Mouse (Mus musculus) Patski (cell line): ENCODE results near the gene Cysltr2. TPM values are rescaled to one million over a fixed set of nuclear protein-coding genes. Genes with fewer than 3 reads are reported as not detected.

Experiments used
- ATAC-seq: fragments of 100-300 bp; one replicate; pipeline ENCODE4 v1.8.0; 2021
- CTCF ChIA-PET: fragments of 350-600 bp; sonication (Branson Sonifier 250); formaldehyde crosslinking; loops from one replicate; lab custom pipeline; 2022; ENCODE audit warnings: inconsistent platforms; lab: Charles Lee
- POLR2A ChIA-PET: fragments of 350-600 bp; sonication (Branson Sonifier 250); formaldehyde crosslinking; loops from one replicate; lab custom pipeline; 2022; ENCODE audit warnings: antibody characterized with exemption, inconsistent platforms; lab: Charles Lee
- DNase-seq: peaks from one replicate; pipeline ENCODE4 v3.0.0-alpha.2; 2011; ENCODE audit warnings: low read depth, low spot score
- H3K27me3 ChIP-seq: fragments of 371-371 bp; one replicate; pipeline ENCODE4 v1.5.1; 2021
- CTCF ChIP-seq: fragments of 100-300 bp; IDR thresholded peaks from one replicate; pipeline ENCODE4 v1.5.1; 2021
- in situ Hi-C: fragments of 300-500 bp; cut with MboI; formaldehyde crosslinking; loops from 3 replicates; pipeline ENCODE4 v1.11.1; 2018; ENCODE audit warnings: low pct_unique_long_range_greater_than_20kb, mixed read lengths
- polyA plus RNA-seq: library from polyadenylated mRNA; unstranded; gene quantifications from one replicate; pipeline ENCODE4 v1.2.3, GENCODE M21; 2021

The Cysltr2 gene
- polyA plus RNA-seq = not detected

DNA sequence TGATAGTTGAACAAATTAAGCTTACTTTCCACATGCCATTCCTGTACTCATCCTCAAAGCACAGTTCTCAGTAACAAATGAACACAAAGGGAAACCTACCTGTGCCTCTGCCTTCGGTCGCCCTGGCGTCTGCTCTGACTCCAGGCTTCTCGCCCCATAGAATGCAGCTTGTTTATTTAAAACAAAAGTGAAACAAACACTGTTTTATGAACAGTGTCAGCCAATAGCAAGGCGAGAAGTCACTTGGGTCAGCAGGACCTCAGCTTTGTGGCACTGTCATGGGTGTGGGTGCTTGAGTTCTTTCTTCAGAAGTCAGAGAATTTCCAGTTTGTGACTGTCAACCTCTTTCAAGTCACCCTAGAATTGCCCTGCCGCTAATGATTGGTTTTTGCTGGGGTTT lies at the start of gene Cysltr2:
Cysltr2 (minus strand) TSS at position 178 of the 400 bp plus-strand sequence.
- POLR2A ChIA-PET = interaction anchor here (0.6 kb wide), 1 partner anchor 18 kb away, joined by 3 read pairs; no protein-coding TSS in a partner anchor
- no peak for DNase-seq
- in situ Hi-C loops = no loop called here
- ATAC-seq = no peak
- TF ChIP-seq CTCF = no peak
- CTCF ChIA-PET = interaction anchor here (1.2 to 1.8 kb wide), 2 partner anchors 10 to 15 kb away, joined by 3 to 6 read pairs; no protein-coding TSS in a partner anchor
- H3K27me3 ChIP-seq = no peaks in the 10 kb centered on the region

DNA sequence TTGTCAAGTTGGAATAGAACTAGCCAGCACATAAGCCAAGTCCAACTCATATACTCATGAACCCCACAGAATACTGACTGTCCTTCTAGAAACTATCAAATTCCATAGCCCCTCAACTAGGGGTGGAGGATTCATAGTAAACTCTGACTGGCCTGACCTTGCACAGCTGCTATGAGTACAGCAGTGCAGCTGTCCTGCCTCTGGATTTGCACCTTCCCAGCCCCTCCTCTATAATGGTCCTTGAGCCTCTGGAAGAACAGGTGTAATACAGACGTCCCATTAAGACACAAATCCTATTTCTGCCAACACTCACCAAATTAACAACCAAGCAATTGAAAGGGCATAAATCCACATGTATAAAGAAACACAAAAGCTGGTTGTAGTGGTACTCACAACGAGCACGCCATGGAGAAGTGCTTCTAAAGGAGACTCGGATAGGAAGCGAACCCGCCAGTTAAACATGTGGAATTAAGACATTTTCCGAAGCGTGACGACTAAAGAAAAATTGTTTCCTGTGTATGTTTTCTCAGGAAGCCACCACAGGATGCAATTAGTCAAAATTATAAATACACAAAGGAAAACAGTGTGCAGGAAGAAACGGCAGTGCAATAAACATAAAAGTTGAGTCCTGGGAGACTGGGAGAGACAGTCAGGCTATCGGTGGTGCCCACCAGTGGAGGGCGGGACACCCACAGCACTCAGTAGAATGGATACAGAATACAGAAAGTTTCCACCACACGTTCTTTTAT lies 46.1 kb upstream of the Cysltr2 start:
- TF ChIP-seq CTCF = no peak
- ChIA-PET CTCF (no interaction called here), POLR2A (no interaction called here)
- ATAC-seq (no peak), DNase-seq (no peak)
- H3K27me3 ChIP-seq = peaks cover 6% of the 10 kb centered on the region
- in situ Hi-C loops = loop anchor here (10.0 kb wide), 1 partner anchor 710 kb away; no protein-coding TSS in a partner anchor

DNA sequence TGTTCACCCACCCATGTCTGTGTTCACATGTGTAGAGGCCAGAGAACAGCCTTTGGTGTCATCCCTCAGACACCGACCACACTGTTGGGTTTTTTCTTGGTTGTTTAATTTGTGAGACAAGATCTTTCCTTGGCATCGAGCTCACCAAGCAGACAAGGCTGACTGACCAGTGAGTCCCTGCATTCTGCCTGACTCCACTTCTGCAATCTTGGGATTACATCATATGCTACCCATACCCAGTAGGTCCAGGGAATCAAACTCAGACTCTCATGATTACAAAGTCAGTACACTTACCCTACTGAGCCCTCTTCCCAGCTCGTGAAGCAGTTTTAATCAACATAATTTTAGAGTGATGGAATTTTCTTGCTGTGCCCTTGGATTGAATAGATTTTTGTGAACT lies 44.0 kb upstream of the Cysltr2 start:
- CTCF ChIA-PET = interaction anchor here (1.1 kb wide), 1 partner anchor 210 kb away, joined by 4 read pairs; no protein-coding TSS in a partner anchor

DNA sequence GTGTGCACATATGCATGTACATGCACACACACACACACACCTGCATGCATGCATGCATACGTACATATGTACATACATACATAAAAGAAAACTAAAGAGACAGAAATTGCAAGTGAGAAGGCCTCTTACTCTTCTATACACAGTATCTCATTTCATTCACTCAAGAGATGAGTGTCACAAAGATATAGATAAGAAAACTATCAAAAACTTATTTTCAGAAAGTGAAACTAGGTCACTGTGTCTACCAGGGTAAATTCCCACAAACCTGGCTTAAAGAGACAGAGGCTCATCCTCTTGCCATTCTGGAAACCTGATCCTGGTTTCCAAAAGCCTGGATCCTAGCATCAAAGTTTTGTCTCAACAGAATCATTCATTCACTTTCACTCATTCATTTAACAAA lies 39.3 kb upstream of the Cysltr2 start:
- TF ChIP-seq CTCF = no peak
- ChIA-PET CTCF (interaction anchor here (1.3 to 1.5 kb wide), 2 partner anchors 9 to 22 kb away, joined by 4 to 5 read pairs; no protein-coding TSS in a partner anchor), POLR2A (no interaction called here)
- ATAC-seq (no peak), DNase-seq (no peak)
- H3K27me3 ChIP-seq = peaks cover 21% of the 10 kb centered on the region
- in situ Hi-C loops = no loop called here

More for the DNA sequence above, 44.0 kb upstream of the Cysltr2 start:
- POLR2A ChIA-PET = no interaction called here
- no peak for TF ChIP-seq CTCF
- ATAC-seq (no peak), DNase-seq (no peak)
- peaks cover 9% of the 10 kb centered on the region for H3K27me3 ChIP-seq
- in situ Hi-C loops = loop anchor here (10.0 kb wide), 1 partner anchor 708 kb away; no protein-coding TSS in a partner anchor

DNA sequence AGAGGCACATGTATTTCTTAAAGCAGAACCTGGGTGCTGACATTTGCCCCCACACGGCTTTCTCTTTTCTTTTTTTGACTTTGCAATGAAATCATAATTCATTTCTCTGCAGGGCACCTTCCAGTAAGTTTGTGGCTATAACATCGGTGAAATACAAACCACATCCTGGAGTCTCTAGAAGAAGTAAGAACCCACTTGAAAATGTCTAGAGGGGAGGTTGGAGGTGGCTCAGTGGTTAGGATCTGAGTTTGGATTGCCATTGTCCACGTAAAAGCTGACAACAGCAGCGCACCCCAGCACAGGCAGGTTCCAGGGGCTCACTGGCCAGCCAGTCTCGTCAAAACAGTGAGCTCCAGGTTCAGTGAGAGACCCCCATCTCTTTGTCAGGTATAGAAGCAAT lies 38.8 kb upstream of the Cysltr2 start:
- in situ Hi-C loops = no loop called here
- ChIA-PET POLR2A (no interaction called here), CTCF (no interaction called here)
- no peak for DNase-seq
- TF ChIP-seq CTCF = no peak
- H3K27me3 ChIP-seq = peaks cover 26% of the 10 kb centered on the region
- ATAC-seq = no peak

DNA sequence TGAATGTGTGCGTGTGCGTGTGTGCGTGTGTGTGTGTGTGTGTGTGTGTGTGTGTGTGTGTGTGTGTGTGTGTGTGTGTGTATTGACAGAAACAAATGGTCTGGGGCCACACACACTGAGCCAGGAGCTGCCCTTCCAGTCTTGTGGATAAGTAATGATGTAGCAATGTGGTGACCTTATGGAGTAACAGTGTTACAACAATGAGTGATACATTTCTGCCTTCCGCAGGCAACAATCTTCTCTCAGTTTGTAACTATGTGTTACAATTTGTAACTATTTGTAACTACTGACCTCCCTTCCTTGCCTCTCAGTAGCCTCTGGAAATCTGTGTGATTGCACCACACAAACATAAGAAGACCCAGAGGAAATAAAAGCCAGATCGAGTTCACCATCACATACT lies 38.3 kb upstream of the Cysltr2 start:
- no peak for TF ChIP-seq CTCF
- in situ Hi-C loops = no loop called here
- ATAC-seq (no peak), DNase-seq (no peak)
- POLR2A ChIA-PET = interaction anchor here (0.7 kb wide), 1 partner anchor 103 kb away, joined by 3 read pairs; no protein-coding TSS in a partner anchor
- H3K27me3 ChIP-seq = peaks cover 31% of the 10 kb centered on the region
- CTCF ChIA-PET = no interaction called here

DNA sequence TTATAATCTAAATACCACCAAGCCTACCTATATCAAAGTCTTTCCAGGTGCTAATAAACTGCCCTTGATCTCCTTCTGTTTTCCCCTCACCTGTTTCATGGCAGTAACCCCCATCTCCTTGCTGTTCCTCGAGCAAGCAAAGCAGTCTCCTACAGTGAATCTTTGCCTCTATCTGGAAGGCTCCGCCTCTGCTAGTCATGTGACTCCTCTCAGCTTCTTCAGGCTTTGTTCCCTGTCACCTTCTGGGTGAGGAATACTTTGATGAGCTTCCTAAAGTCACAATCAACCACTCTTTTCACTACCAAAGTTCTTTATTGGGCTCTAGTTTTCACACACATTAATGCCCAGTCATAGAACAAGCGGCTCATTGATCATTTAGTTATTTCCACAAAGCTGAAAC lies 37.5 kb upstream of the Cysltr2 start:
- CTCF ChIA-PET = interaction anchor here (0.9 kb wide), 1 partner anchor 12 kb away, joined by 6 read pairs; no protein-coding TSS in a partner anchor
- H3K27me3 ChIP-seq = peaks cover 31% of the 10 kb centered on the region
- ATAC-seq (no peak), DNase-seq (no peak)
- TF ChIP-seq CTCF = no peak
- POLR2A ChIA-PET = interaction anchor here (0.7 kb wide), 1 partner anchor 102 kb away, joined by 3 read pairs; no protein-coding TSS in a partner anchor
- in situ Hi-C loops = no loop called here

DNA sequence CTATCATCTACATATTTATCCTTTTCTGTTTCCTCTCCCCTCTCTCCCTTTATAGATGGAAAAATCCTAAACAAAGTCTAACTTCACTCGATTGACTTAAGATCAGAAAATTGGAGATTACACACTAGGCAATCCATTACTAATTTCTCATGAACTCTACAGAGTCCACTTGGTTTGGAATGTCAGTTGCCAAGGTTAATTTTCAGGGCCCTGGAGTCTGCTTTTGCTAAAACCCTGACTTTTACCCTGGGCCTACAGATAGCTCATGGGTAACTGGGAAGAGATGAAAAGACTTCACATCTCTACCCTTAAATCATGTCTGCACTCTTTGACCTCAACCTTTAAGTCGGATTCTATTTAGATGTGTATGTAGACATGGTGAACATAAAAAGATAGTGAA lies 34.6 kb upstream of the Cysltr2 start:
- H3K27me3 ChIP-seq = peaks cover 32% of the 10 kb centered on the region
- ChIA-PET CTCF (no interaction called here), POLR2A (no interaction called here)
- ATAC-seq (no peak), DNase-seq (no peak)
- no peak for TF ChIP-seq CTCF
- in situ Hi-C loops = no loop called here

DNA sequence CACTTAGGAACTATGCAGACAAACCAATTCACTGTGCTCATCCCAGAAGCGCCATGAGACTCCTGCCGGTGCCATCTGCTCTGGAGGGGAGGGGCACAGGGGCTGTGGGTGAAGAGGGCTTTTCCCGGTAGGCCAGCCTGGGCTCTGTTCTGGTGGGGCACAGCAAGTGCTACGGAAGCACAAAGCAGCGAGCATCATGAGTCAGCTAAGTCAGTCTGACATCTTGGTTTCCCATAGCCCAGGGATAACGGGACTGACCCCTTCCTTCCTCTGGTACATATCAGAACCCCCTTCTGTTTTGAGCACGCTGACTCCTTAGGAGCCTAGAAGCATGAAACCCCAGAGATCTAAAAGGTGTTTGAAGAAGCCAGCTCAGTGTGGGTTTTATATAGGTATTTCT lies 15.5 kb upstream of the Cysltr2 start:
- in situ Hi-C loops = no loop called here
- TF ChIP-seq CTCF = no peak
- peaks cover 4% of the 10 kb centered on the region for H3K27me3 ChIP-seq
- POLR2A ChIA-PET = no interaction called here
- ATAC-seq = no peak
- no peak for DNase-seq
- CTCF ChIA-PET = no interaction called here

DNA sequence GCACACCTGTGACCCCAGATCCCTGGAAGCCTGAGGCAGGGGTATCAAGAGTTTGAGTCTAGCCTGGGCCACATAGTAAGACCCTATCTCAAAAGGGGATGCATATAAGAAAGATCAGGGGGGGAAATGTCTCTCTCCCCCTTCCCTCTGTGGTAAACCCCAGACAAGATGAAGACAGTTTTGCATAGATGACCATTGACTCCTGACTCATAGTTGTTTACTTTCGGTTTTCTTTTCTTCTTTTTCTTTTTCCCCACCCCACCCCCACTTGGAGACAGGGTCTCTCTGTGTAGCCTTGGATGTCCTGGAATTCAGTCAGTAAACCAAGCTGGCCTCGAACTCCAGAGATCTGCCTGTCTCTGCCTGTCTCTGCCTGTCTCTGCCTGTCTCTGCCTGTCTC lies 9.8 kb upstream of the Cysltr2 start:
- ATAC-seq (no peak), DNase-seq (no peak)
- no peak for TF ChIP-seq CTCF
- in situ Hi-C loops = no loop called here
- ChIA-PET POLR2A (interaction anchor here (0.6 kb wide), 1 partner anchor 200 kb away, joined by 3 read pairs; no protein-coding TSS in a partner anchor), CTCF (no interaction called here)
- H3K27me3 ChIP-seq = no peaks in the 10 kb centered on the region

DNA sequence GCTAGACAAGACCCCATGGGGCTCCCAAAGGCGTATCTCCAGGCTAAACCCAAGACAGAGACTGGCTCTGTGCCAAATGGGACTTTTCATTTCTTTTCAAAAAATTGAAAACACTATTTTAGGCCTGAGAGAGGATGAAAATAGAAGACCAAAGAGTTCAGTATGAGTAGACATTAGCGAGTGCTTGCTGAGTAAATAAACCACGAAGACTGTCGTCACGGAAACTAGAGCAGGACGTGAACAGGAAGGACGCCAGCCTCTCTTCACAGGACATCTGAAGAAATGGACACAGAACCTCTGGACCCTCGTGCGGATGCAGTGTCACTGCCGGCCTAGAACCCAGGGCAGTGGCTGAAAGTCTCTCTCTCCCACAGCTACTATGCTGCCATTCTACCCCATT lies 8.8 kb upstream of the Cysltr2 start:
- no peak for DNase-seq
- no peak for TF ChIP-seq CTCF
- CTCF ChIA-PET = no interaction called here
- H3K27me3 ChIP-seq = no peaks in the 10 kb centered on the region
- POLR2A ChIA-PET = interaction anchor here (0.6 kb wide), 1 partner anchor 734 kb away, joined by 3 read pairs; no protein-coding TSS in a partner anchor
- in situ Hi-C loops = no loop called here
- ATAC-seq = no peak
